Mouse (Mus musculus): ENCODE measurements around the gene Lrtm1. TPM values are rescaled to one million over a fixed set of nuclear protein-coding genes. Genes with fewer than 3 reads are reported as not detected.

The Lrtm1 gene
- polyA plus RNA-seq, 1 experiment from 2014 or later: 0.79 TPM

GRCm38 (mm10) chr14:29082171-29082570, 64.2 kb downstream of the Lrtm1 start:
- Histone ChIP-seq H3K4me1 (peaks cover 20% of the 10 kb centered on the region), H3K27me3 (no peaks in the 10 kb centered on the region), H3K27ac (no peak overlapping the region), H3K9ac (no peak overlapping the region), H3K9me3 (no peaks in the 10 kb centered on the region), H3K4me2 (no peak overlapping the region), H3K36me3 (no peaks in the 10 kb centered on the region), H3K4me3 (no peak overlapping the region)
- 90% methylated on average over 1 of the region's 1 CpGs for WGBS
- no peak for ATAC-seq (ENCODE audit: insufficient number of reproducible peaks, insufficient read depth, low FRiP score, low TSS enrichment, low read depth)
